Mouse (Mus musculus): ENCODE data around the gene Prl3d2. TPM values are rescaled to one million over a fixed set of nuclear protein-coding genes. Genes with fewer than 3 reads are reported as not detected.
"Not testable (repeated sequence)": the region's sequence is repeated elsewhere in the genome, so short reads cannot be mapped to it uniquely, and the experiment has no call there.

Gene Prl3d2
- polyA plus RNA-seq (2014; fragmentation: Nextera tagmentation; extraction: Ambion mirVana): not detected in 2 replicates

- 100% methylated on average over 2 of the region's 4 CpGs for WGBS
- not testable (repeated sequence) for H3K9me3 ChIP-seq (ENCODE audit: control insufficient read depth, low read length); ATAC-seq (ENCODE audit: low FRiP score, low TSS enrichment)
These were observed at the start of gene Prl3d2 for GRCm38 (mm10) chr13:27121398-27121797. TSS of gene Prl3d2 (plus strand) at chr13:27121698.

GRCm38 (mm10) chr13:27093890-27094289 lies 27.6 kb upstream of the Prl3d2 start, which contains the start of gene Prl3d1:
TSS of gene Prl3d1 (plus strand) at chr13:27094190.
- WGBS: 95% methylated on average over 5 of the region's 5 CpGs
- not testable (repeated sequence) for H3K27ac ChIP-seq (ENCODE audit: low read depth, low read length); H3K4me3 ChIP-seq (ENCODE audit: low read length); ATAC-seq (ENCODE audit: low FRiP score, low TSS enrichment); H3K9ac ChIP-seq (ENCODE audit: low read depth, low read length); H3K27me3 ChIP-seq (ENCODE audit: control insufficient read depth, insufficient read depth, low read length); H3K4me2 ChIP-seq (replicated peaks; ENCODE audit: low read depth, low read length); H3K4me1 ChIP-seq (ENCODE audit: control insufficient read depth, insufficient read depth, low read length); H3K36me3 ChIP-seq (ENCODE audit: control insufficient read depth, insufficient read depth, low read length); H3K9me3 ChIP-seq (ENCODE audit: control insufficient read depth, low read length)

More at GRCm38 (mm10) chr13:27121398-27121797, at the start of gene Prl3d2:
- H3K27me3 ChIP-seq (ENCODE audit: control insufficient read depth, insufficient read depth, low read length); H3K4me3 ChIP-seq (ENCODE audit: low read length); H3K27ac ChIP-seq (ENCODE audit: low read depth, low read length); H3K4me2 ChIP-seq (replicated peaks; ENCODE audit: low read depth, low read length); H3K36me3 ChIP-seq (ENCODE audit: control insufficient read depth, insufficient read depth, low read length); H3K9ac ChIP-seq (ENCODE audit: low read depth, low read length); H3K4me1 ChIP-seq (ENCODE audit: control insufficient read depth, insufficient read depth, low read length): not testable (repeated sequence)

GRCm38 (mm10) chr13:27148264-27148663 lies 26.8 kb downstream of the Prl3d2 start:
- H3K9me3 ChIP-seq (ENCODE audit: control insufficient read depth, low read length): no peaks in the 10 kb centered on the region
- no peak overlapping the region for H3K4me3 ChIP-seq (ENCODE audit: low read length)
- 61% methylated on average over 1 of the region's 1 CpGs for WGBS
- no peak overlapping the region for H3K9ac ChIP-seq (ENCODE audit: low read depth, low read length)
- no peaks in the 10 kb centered on the region for H3K36me3 ChIP-seq (ENCODE audit: control insufficient read depth, insufficient read depth, low read length)
- H3K27me3 ChIP-seq (ENCODE audit: control insufficient read depth, insufficient read depth, low read length): no peaks in the 10 kb centered on the region
- H3K4me2 ChIP-seq (replicated peaks; ENCODE audit: low read depth, low read length): no peak overlapping the region
- no peak for ATAC-seq (ENCODE audit: low FRiP score, low TSS enrichment)
- H3K27ac ChIP-seq (ENCODE audit: low read depth, low read length): no peak overlapping the region
- no peaks in the 10 kb centered on the region for H3K4me1 ChIP-seq (ENCODE audit: control insufficient read depth, insufficient read depth, low read length)

DNA sequence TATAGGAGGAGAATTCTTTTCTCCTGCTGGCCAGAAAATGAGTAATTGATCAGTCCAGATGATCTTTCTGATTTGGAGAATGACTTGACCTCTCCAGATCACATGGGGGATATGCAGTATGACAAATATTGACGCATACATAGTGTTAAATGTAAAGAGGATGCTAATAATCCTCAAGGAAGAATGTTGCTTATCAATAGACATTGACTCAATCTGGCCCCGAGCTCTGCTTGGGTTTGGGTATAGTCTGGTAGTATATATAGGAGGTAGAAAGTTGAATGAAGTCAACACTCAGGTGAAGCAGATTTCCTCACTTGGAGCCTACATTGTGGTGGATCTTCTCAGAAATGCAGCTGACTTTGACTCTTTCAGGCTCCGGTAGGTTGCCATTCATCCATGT lies 35.0 kb downstream of the Prl3d2 start, which contains the start of gene Prl3d3:
Prl3d3 (plus strand) TSS at position 301 of the 400 bp plus-strand sequence.
- ATAC-seq (ENCODE audit: low FRiP score, low TSS enrichment); H3K27ac ChIP-seq (ENCODE audit: low read depth, low read length); H3K4me1 ChIP-seq (ENCODE audit: control insufficient read depth, insufficient read depth, low read length); H3K36me3 ChIP-seq (ENCODE audit: control insufficient read depth, insufficient read depth, low read length); H3K4me3 ChIP-seq (ENCODE audit: low read length); H3K9ac ChIP-seq (ENCODE audit: low read depth, low read length); H3K9me3 ChIP-seq (ENCODE audit: control insufficient read depth, low read length); H3K27me3 ChIP-seq (ENCODE audit: control insufficient read depth, insufficient read depth, low read length); H3K4me2 ChIP-seq (replicated peaks; ENCODE audit: low read depth, low read length): not testable (repeated sequence)
- WGBS: 100% methylated on average over 1 of the region's 3 CpGs

Other genes with a start within 250 kb of the Prl3d2 start
- not detected in 2 replicates for gene Prl, start 64.1 kb upstream of the Prl3d2 start, polyA plus RNA-seq (2014; fragmentation: Nextera tagmentation; extraction: Ambion mirVana)
- not detected in 2 replicates for gene Prl3d1, start 27.5 kb upstream of the Prl3d2 start, polyA plus RNA-seq (2014; fragmentation: Nextera tagmentation; extraction: Ambion mirVana)
- gene Prl3d3, start 35.1 kb downstream of the Prl3d2 start, polyA plus RNA-seq (2014; fragmentation: Nextera tagmentation; extraction: Ambion mirVana): not detected in 2 replicates
- gene Prl3c1, start 75.0 kb downstream of the Prl3d2 start, polyA plus RNA-seq (2014; fragmentation: Nextera tagmentation; extraction: Ambion mirVana): not detected in 2 replicates
- 1.1 TPM in 2 replicates for gene Prl3b1, start 120.1 kb downstream of the Prl3d2 start, polyA plus RNA-seq (2014; fragmentation: Nextera tagmentation; extraction: Ambion mirVana)
- not detected in 2 replicates for gene Prl3a1, start 137.7 kb downstream of the Prl3d2 start, polyA plus RNA-seq (2014; fragmentation: Nextera tagmentation; extraction: Ambion mirVana)
- gene Prl6a1, start 190.9 kb downstream of the Prl3d2 start, polyA plus RNA-seq (2014; fragmentation: Nextera tagmentation; extraction: Ambion mirVana): not detected in 2 replicates
- gene Prl8a2, start 224.0 kb downstream of the Prl3d2 start, polyA plus RNA-seq (2014; fragmentation: Nextera tagmentation; extraction: Ambion mirVana): not detected in 2 replicates